Mouse (Mus musculus) ES-Bruce4 (cell line): ENCODE measurements around the gene Insyn1.

Experiments used
- CTCF ChIP-seq: IDR thresholded peaks from one replicate; pipeline ENCODE4 v1.8.1; 2011; ENCODE audit warnings: low read depth, low read length
- EP300 ChIP-seq: IDR thresholded peaks from 2 replicates; pipeline ENCODE4 v1.6.1; 2011; ENCODE audit warnings: low read depth, low read length; ENCODE audit not compliant: insufficient read depth

DNA sequence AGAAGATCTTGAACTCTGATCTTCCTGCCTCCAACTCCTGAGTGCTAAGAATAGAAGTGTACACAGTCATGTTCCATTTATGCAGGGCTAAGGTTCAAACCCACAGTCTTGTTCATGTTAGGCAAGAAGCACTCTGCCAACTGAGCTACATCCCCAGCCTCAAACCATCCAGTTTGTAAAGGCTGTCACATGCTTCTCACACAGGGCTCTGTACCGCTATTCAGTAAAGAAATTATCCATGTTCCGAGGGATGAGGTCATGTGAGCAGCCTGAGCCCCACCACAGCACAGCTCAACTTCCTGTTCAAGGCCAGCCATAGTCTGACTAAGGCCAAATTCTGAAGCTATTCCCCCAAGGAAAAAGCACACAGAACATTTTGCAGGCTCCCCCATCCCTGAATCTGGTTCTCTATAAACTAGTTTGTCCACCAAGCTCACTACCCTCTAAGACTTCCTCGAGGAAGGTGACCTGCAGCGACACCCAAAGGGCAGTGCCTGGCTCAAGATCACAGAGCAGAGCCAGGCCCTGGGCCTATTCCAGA, 33.5 kb downstream of the Insyn1 start:
- TF ChIP-seq CTCF (no peak), EP300 (no peak)
